Mouse (Mus musculus) naive thymus-derived CD4-positive, alpha-beta T cell, adult 5 months (primary cell): ENCODE measurements around the gene Metrnl. TPM values are rescaled to one million over a fixed set of nuclear protein-coding genes. Genes with fewer than 3 reads are reported as not detected.

Experiments used
- polyA plus RNA-seq: library from polyadenylated mRNA; unstranded; fragments of 100-300 nt; shearing (Covaris generic); gene quantifications from one replicate; pipeline ENCODE4 v1.2.1, GENCODE M21; 2017

Metrnl gene
- 1.1 TPM for polyA plus RNA-seq

DNA sequence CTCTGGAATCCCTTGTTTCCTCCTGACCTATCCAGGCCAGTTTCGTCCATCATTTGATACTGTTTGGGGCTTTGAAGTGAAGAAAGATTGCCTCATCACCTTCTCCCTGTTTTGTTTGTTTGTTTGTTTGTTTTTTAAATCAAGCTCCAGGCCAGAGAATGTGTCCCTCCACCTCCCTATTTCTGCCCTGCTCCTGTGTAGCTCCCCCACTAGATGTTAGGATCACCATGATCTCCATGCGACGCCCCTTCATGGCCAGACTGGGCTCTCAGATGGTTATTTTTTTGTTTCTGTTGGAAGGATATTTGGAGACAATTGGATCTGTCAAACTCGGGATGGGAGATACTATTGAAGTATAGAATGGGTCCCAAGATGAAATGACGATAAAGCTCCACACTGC is at the start of gene Metrnl:
Gene Metrnl, plus strand, starts transcription at position 301 of the 400 bp plus-strand sequence.

DNA sequence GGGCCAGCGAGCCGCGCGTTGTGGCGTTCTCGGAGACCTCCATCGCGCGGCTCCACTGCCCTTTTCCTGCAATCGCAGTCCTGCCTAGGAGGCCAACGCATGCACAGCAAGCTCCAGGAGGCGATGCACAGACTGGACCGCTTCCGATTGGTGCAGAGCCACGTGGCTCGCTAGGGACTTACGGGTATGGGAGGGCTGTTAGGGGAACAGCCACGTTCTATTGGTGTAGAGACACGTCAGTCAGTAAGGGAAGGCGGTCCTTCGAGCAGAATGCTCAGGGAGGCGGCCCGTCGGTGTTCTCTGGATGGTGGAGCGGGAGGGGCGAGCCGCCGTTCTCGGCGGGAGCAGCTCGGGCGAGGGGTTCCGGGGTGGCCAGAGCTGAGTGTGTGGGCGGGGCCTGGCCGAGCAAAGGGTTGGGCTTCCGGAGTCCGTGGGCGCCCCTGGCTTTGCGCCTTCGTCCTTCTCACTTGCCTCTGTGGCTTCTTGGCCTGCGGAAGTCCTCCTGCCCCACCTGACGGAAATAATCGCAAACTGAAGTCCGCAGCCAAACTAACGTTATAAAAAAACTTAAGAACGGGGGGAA is 28.3 kb upstream of the Metrnl start, which contains the start of gene B3gntl1:
Gene B3gntl1, minus strand, starts transcription at position 164 of the 583 bp plus-strand sequence.

Other genes starting within 250 kb of the Metrnl start
- gene Tbcd, start 249.6 kb upstream of the Metrnl start, polyA plus RNA-seq: 36.6 TPM
- gene Zfp750, start 182.2 kb upstream of the Metrnl start, polyA plus RNA-seq: 0.10 TPM
- 8.5 TPM for gene B3gntl1, start 28.4 kb upstream of the Metrnl start, polyA plus RNA-seq
- gene Ptchd3, start 128.7 kb downstream of the Metrnl start, polyA plus RNA-seq: not detected